Mouse (Mus musculus) WW6 (cell line): ENCODE measurements around the gene Mapk3.
"Not testable (repeated sequence)": the region's sequence is repeated elsewhere in the genome, so short reads cannot be mapped to it uniquely, and the experiment has no call there.

Experiments
- DNase-seq: peaks from one replicate; pipeline ENCODE4 v3.0.0-alpha.2; 2013; ENCODE audit warnings: low read depth, low spot score

The Mapk3 gene

DNA sequence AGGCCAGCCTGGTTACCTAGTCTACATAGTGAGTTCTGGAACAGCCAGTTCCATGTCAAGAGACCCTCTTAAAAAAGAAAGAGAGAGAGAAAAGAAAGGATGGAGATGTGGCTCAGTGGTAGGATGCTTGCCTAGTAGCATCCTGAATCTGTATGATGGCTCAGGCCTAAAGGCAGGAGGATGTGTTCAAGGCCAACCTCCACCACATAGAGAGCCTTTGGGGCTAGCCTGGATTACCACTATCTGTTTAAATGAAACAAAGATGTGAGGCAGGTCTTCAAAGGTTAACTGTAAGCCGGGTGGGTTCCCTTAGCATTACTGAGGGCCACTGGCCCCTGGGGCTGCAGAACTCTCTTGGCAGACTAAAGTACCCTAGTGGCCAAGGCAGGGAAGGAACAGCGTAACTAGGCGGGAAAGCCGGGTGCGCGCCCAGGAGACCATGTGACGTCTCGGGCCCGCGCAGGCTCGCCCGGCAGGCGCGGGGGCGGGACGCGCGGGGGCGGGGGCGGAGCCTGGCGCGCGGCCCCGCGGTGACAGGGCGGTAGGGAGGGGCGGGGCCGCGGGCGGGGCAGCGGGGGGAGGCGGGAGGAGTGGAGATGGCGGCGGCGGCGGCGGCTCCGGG lies at the start of gene Mapk3:
TSS of gene Mapk3 (plus strand) at position 552 of the 622 bp plus-strand sequence.
- peak; percentile 80 for DNase-seq

- no peak for DNase-seq
Measured at GRCm38 (mm10) chr7:126710266-126710665, 49.1 kb upstream of the Mapk3 start.

DNA sequence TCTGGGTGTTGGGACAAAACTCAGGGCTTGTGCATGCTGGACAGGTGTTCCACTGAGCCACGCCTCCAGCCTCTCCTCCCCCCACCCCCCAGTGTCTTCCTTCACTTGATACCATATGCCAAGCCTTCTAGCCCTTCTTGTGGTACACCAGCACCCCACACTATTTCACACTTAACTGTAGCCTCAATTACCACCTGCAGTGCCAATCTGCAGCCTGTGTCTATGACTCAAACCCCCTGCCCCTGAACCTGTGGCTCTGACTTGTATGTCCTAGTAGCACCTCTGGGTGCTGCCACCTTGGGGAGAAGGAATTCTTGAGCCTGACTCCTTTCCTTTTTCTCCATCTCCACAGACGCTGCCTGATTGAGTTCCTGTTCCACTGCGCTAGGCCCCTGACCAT lies 47.5 kb upstream of the Mapk3 start:
- no peak for DNase-seq

- DNase-seq: no peak
Measured at GRCm38 (mm10) chr7:126715679-126716078, 43.7 kb upstream of the Mapk3 start.

- DNase-seq: no peak
Measured at GRCm38 (mm10) chr7:126717566-126717965, 41.8 kb upstream of the Mapk3 start.

DNA sequence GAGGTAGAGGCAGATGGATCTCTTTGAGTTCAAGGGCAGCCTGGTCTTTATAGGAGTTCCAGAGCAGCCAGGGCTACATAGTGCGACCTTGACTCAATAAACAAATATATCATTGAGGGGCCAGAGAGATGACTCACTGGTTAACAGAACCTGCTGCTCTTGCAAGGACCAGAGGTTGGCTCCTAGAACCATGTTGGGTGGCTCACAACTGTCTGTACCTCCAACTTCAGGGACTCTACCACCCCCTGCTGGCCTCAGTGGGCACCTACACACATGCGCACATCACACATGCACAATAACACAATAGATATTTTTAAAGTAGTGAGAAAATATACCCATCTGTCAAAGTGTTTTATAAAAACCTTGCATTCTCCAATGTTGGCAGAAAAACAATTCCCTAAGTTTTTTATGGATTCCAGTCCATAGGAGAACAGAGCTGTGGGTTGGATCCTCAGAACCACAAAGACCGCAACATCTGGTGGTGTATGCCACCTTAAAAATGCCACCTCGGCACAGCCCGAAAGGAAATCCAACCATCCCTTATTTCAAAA lies 40.5 kb upstream of the Mapk3 start:
- no peak for DNase-seq

DNA sequence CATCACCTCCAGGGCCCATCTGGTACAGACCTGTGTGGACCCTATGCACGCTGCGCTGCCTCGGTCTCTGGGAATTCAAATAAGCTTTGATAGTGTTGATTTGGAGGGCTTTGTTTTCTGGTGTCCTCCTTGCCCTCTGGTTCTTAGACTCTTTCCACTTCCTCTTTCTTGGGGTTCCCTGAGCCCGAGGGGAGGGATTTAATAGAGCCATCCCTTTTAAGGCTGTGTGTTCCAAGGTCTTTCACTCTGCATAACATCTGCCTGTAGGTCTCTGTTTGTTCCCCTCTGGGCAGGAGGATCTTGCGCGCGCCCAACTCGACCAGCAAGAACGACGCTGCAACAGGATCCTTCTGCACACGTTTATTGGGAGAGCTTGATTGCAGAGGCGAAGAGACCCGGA lies 37.8 kb upstream of the Mapk3 start:
- no peak for DNase-seq

- DNase-seq: no peak
Measured at GRCm38 (mm10) chr7:126725077-126725476, 34.3 kb upstream of the Mapk3 start.

DNA sequence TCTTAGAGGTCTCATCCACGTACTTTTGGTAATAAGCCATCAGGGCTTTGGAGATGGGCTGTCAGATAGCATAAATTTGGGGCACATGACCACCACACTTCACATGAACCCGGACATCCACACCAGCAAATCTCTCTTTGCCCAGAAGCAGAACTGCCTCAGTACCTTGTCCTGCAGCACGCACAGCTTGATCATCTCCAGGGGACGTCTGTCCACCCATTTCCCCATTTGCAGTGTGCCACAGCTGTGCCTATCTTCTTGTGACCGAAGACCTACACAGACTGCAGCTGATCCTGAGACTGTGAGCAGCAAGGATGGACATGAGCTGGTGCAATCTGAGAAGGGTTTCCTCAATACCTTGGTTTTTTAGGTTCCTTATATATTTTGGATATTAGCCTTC lies 33.7 kb upstream of the Mapk3 start:
- DNase-seq: no peak

DNA sequence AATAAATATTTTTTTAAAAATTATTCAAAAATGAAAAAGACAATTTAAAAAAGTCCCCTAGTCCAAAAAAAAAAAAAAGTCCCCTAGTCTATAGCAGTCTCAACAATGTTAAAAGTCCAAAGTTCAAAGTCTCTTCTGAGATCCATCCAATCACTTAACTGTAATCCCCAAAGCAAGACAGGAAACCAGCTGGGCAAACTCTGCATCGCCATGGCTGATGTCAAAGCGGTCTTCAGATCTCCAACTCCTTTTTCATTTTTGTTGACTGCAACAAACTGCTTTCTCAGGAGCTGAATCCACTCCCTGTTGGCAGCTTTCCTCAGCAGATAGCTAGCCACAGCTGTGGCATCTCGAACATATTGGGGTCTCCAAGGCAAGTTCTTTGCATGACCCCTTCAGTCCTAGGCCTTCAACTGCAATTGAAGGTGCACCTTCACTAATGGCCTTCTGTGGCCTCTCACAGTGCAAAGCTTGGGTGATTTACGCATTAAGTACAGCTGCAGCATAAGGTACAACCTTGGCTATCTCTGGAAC lies 29.1 kb upstream of the Mapk3 start:
- DNase-seq: not testable (repeated sequence)

DNA sequence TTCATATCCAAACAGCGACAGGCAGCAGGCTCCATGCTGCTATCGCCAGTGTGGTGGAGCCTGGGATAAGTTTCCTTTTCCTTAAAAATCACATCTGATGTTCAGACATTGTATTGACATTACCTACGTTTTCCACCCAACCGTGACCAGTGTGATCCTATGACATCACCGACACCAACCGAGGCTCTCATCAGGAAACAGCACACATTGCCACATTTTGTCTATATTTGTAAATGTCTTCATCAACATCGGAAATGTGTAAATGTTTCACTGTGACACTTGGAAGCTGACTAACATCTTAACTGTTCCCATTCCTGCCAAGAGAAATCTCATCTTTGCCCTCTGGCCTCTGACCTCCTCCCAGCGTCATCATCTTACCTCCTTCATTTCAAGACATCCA lies 23.3 kb upstream of the Mapk3 start:
- no peak for DNase-seq

DNA sequence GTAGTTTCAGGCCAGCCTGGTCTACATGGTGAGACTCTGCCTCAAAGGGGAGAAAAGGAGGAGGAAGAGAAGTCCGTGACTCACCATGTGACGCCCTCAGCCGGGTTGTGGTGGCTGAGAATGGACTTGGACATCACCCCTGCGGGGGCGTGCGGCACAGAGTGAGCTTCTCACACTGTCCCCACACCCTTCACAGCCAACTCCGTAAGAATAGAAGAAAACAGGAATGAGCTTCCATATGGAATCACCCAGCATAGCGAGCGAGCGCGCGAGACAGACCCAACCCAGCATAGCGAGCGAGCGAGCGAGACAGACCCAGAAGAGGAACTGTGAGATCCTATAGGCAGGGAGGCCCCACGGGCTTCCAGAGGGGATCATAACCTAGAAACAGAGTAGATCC lies 19.9 kb upstream of the Mapk3 start:
- DNase-seq: no peak

DNA sequence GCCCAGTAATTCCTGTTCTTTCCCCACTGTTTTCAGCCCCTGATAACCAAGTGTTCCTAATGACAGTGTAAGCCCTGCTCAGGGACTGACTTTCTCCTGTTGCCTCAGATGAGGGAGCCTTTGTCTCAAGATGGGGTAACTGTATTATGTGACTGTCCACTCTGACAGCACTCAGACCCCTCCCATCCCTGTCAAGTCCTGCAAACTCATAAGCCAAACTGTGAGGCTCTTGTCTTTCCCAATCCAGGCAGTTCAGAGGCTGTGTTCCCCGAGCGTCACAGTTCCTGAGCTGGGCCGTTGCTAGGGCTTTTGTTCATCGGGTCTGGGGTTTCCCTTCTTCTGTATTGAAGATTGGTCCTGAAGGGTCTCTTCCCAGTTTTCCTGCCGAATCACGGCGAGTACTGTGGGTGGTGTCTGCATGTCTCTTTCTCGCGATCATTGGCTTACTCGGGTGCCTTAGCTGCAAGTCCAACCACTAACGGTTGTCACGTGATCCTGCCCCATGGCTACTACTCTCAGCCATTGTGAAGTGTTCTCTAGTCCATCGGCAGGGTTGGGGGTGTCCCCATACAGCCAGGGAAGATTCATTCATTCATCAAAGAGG lies 19.2 kb upstream of the Mapk3 start:
- DNase-seq: no peak

GRCm38 (mm10) chr7:126740977-126741376 lies 18.4 kb upstream of the Mapk3 start:
- DNase-seq: no peak

DNA sequence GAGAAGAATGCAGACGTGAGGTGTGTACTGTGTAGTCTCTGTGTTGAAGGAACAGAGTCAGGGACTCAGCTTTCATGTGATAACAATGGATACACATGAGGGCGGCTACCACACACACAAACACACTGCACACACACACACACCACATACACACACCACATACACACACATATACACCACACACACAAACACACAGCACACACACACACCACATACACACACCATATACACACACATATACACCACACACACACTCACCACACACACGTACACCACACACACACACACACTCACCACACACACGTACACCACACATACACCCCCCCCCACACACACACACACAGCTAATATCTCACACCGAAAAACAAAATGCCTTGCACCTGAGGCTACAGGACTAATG lies 17.9 kb upstream of the Mapk3 start:
- DNase-seq: no peak

GRCm38 (mm10) chr7:126741964-126742482 lies 17.4 kb upstream of the Mapk3 start:
- no peak for DNase-seq

GRCm38 (mm10) chr7:126746066-126746465 lies 13.3 kb upstream of the Mapk3 start:
- no peak for DNase-seq

DNA sequence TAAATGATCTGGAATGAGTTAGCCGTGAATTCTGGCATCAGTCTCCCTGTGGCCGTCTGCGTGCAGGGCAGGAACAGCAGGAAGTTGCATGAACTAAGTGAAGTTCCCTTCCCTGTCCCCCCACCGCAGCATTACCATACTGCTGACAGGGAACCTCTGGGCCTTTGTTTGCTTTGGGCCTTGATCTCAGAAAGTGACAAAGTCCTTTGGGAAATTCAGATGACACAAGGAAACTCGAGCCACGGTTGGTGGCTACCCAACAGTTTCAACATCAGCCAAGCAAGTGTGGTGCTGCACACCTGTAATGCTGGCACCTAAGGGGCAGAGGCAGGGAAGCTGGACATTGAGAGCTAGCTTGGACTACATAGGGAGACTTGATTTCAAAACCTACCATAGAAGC lies 12.6 kb upstream of the Mapk3 start:
- DNase-seq: no peak

- DNase-seq: no peak
Measured at GRCm38 (mm10) chr7:126748824-126749223, 10.6 kb upstream of the Mapk3 start.

DNA sequence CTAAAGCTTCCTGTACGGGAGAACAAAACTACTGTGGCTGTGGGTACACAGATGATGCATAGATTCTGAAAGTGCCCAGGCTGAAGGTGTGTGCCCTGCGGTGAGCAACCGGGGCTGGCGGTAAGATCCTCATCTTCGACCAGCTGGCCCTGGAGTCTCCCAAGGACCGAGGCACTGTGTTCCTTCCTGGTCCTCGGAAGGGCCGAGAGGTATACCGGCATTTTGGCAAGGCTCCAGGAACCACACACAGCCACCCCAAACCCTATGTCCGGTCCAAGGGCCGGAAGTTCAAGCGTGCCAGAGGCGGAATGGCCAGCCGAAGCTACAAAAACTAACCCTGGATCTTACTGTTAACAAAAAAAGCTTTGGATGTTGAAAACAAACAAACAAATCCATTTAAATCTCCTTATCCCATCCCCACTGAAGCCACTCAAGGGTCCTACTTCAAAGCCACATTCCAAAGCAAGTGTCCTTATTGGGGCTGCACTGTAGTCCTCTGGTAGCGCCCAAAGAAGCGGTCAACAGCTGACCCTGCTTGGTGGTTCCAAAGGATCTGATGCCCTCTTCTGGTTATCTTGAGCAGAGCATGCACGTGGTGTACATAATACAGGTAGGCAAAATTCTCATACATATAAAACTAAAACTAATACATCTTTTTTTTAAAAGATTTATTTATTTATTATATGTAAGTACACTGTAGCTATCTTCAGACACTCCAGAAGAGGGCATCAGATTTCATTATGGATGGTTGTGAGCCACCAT lies 9.6 kb upstream of the Mapk3 start:
- DNase-seq: no peak

GRCm38 (mm10) chr7:126754866-126755265 lies 4.5 kb upstream of the Mapk3 start:
- peak; percentile 67 for DNase-seq

GRCm38 (mm10) chr7:126758539-126758938 lies 862 bp upstream of the Mapk3 start:
- no peak for DNase-seq
